Mouse (Mus musculus) MEL (cell line): ENCODE data around the gene Psmd9. TPM values are rescaled to one million over a fixed set of nuclear protein-coding genes. Genes with fewer than 3 reads are reported as not detected.

Source experiments
- DNase-seq: peaks from one replicate; pipeline ENCODE4 v3.0.0; 2011; ENCODE audit warnings: low read depth, low spot score
- H3K27ac ChIP-seq: 2 replicates; pipeline ENCODE4 v1.5.1; 2012; ENCODE audit warnings: low read depth, mild to moderate bottlenecking, control low read depth, low read length, moderate library complexity; ENCODE audit not compliant: control insufficient read depth
- H3K27me3 ChIP-seq, 2 experiments: fragments of 150-350 bp in 1 of 2; sonication (generic) in 1 of 2; 2 replicates each; pipeline ENCODE4 v1.6.1; 2012; ENCODE audit warnings: low read length in 2 of 2, mild to moderate bottlenecking in 2 of 2, improper control_type of control experiment in 1 of 2, moderate library complexity in 1 of 2; ENCODE audit not compliant: insufficient read depth in 2 of 2, control insufficient read depth in 1 of 2
- H3K36me3 ChIP-seq, 2 experiments: 2 replicates each; pipeline ENCODE4 v1.6.1; 2012 to 2014; ENCODE audit warnings: low read length in 2 of 2, improper control_type of control experiment in 1 of 2, inconsistent platforms in 1 of 2, mild to moderate bottlenecking in 1 of 2; ENCODE audit not compliant: insufficient read depth in 2 of 2, control insufficient read depth in 1 of 2
- H3K4me1 ChIP-seq, 2 experiments: fragments of 150-350 bp in 1 of 2; sonication (generic) in 1 of 2; 2 replicates each; pipeline ENCODE4 v1.6.1; 2012; ENCODE audit warnings: low read length in 2 of 2, improper control_type of control experiment in 1 of 2, mild to moderate bottlenecking in 1 of 2; ENCODE audit not compliant: insufficient read depth in 2 of 2, control insufficient read depth in 1 of 2
- H3K4me3 ChIP-seq, 2 experiments: fragments of 150-350 bp in 1 of 2; sonication (generic) in 1 of 2; 2 replicates each; pipeline ENCODE4 v1.5.1; 2012; ENCODE audit warnings: low read depth in 2 of 2, low read length in 2 of 2, mild to moderate bottlenecking in 2 of 2, moderate library complexity in 2 of 2, control low read depth in 1 of 2, improper control_type of control experiment in 1 of 2; ENCODE audit not compliant: control insufficient read depth in 1 of 2, insufficient read depth in 1 of 2
- H3K79me2 ChIP-seq: 2 replicates; pipeline ENCODE4 v1.6.1; 2012; ENCODE audit warnings: mild to moderate bottlenecking, low read length, moderate library complexity; ENCODE audit not compliant: control insufficient read depth, poor library complexity, insufficient read depth
- H3K9ac ChIP-seq: 2 replicates; pipeline ENCODE4 v1.6.1; 2012; ENCODE audit warnings: low read depth, mild to moderate bottlenecking, control low read depth, low read length, moderate library complexity; ENCODE audit not compliant: control insufficient read depth, poor library complexity, severe bottlenecking
- H3K9me3 ChIP-seq: fragments of 150-350 bp; sonication (generic); replicated peaks from 2 replicates; pipeline ENCODE4 v1.6.1; 2012; ENCODE audit warnings: mild to moderate bottlenecking, low read length, improper control_type of control experiment, moderate library complexity; ENCODE audit not compliant: insufficient read depth
- CHD2 ChIP-seq: IDR thresholded peaks from 2 replicates; pipeline ENCODE4 v1.6.1; 2011; ENCODE audit warnings: low read length, improper control_type of control experiment
- CTCF ChIP-seq, 3 experiments: IDR thresholded peaks in 2 of 3; conservative IDR thresholded peaks in 1 of 3; 2 replicates each; pipeline ENCODE4 v1.5.1; 2011 to 2012; ENCODE audit warnings: low read length in 3 of 3, low read depth in 2 of 3, mild to moderate bottlenecking in 2 of 3, improper control_type of control experiment in 1 of 3, inconsistent platforms in 1 of 3, mixed read lengths in 1 of 3, moderate library complexity in 1 of 3; ENCODE audit not compliant: control insufficient read depth in 1 of 3, insufficient read depth in 1 of 3, poor library complexity in 1 of 3, severe bottlenecking in 1 of 3
- GATA1 ChIP-seq: IDR thresholded peaks from 2 replicates; pipeline ENCODE4 v1.6.1; 2011; ENCODE audit warnings: low read depth, low read length, improper control_type of control experiment
- HCFC1 ChIP-seq: IDR thresholded peaks from 2 replicates; pipeline ENCODE4 v1.6.1; 2012; ENCODE audit warnings: low read depth, mild to moderate bottlenecking, inconsistent platforms, low read length, improper control_type of control experiment, moderate library complexity
- JUND ChIP-seq: IDR thresholded peaks from 2 replicates; pipeline ENCODE4 v1.6.1; 2011; ENCODE audit warnings: low read depth, mild to moderate bottlenecking, improper control_type of control experiment, low read length
- KAT2A ChIP-seq: conservative IDR thresholded peaks from 2 replicates; pipeline ENCODE4 v1.6.1; 2012; ENCODE audit warnings: low read depth, low read length, improper control_type of control experiment, inconsistent platforms
- MAZ ChIP-seq: IDR thresholded peaks from 2 replicates; pipeline ENCODE4 v1.6.1; 2012; ENCODE audit warnings: low read depth, mild to moderate bottlenecking, inconsistent platforms, low read length, improper control_type of control experiment
- MXI1 ChIP-seq: IDR thresholded peaks from 2 replicates; pipeline ENCODE4 v1.6.1; 2011; ENCODE audit warnings: mild to moderate bottlenecking, low read depth, low read length, improper control_type of control experiment
- RAD21 ChIP-seq: IDR thresholded peaks from 2 replicates; pipeline ENCODE4 v1.6.1; 2011; ENCODE audit warnings: mild to moderate bottlenecking, low read depth, low read length, improper control_type of control experiment
- SIN3A ChIP-seq: IDR thresholded peaks from 2 replicates; pipeline ENCODE4 v1.6.1; 2012; ENCODE audit warnings: low read length, improper control_type of control experiment, inconsistent platforms
- SMC3 ChIP-seq: IDR thresholded peaks from 2 replicates; pipeline ENCODE4 v1.6.1; 2011; ENCODE audit warnings: low read depth, low read length, improper control_type of control experiment
- TBP ChIP-seq: IDR thresholded peaks from 2 replicates; pipeline ENCODE4 v1.8.0; 2011; ENCODE audit warnings: low read depth, low read length, improper control_type of control experiment
- TCF12 ChIP-seq: IDR thresholded peaks from 2 replicates; pipeline ENCODE4 v1.6.1; 2014; ENCODE audit warnings: low read depth, mild to moderate bottlenecking, inconsistent platforms, low read length, improper control_type of control experiment, moderate library complexity
- USF1 ChIP-seq: IDR thresholded peaks from 2 replicates; pipeline ENCODE4 v1.6.1; 2014; ENCODE audit warnings: low read depth, mild to moderate bottlenecking, inconsistent platforms, low read length, improper control_type of control experiment, moderate library complexity
- ZC3H11A ChIP-seq: IDR thresholded peaks from 2 replicates; pipeline ENCODE4 v1.6.1; 2012; ENCODE audit warnings: low read depth, mild to moderate bottlenecking, inconsistent platforms, low read length, improper control_type of control experiment
- ZMIZ1 ChIP-seq: IDR thresholded peaks from 2 replicates; pipeline ENCODE4 v1.6.1; 2012; ENCODE audit warnings: low read depth, mild to moderate bottlenecking, inconsistent platforms, low read length, improper control_type of control experiment, moderate library complexity
- polyA plus RNA-seq, 2 experiments: library from polyadenylated mRNA; stranded (reverse) in 1 of 2; unstranded in 1 of 2; fragments of >175 nt in 1 of 2; fragments of >200 nt in 1 of 2; gene quantifications; 2 replicates each; pipeline versions ENCODE4 v1.2.1 to v1.2.4; 2012; ENCODE audit warnings: low replicate concordance in 2 of 2, low read depth in 1 of 2; ENCODE audit not compliant: insufficient read length in 2 of 2, insufficient read depth in 1 of 2, missing spikeins in 1 of 2
- total RNA-seq: library from RNA; depleted of rRNA; stranded (reverse); fragments of 300-350 nt; gene quantifications from 2 replicates; pipeline ENCODE4 v1.2.3, GENCODE M21; 2012

The Psmd9 gene
- total and polyA plus RNA-seq, 3 experiments, result 32.0 to 54.6 TPM; not detected in 1

DNA sequence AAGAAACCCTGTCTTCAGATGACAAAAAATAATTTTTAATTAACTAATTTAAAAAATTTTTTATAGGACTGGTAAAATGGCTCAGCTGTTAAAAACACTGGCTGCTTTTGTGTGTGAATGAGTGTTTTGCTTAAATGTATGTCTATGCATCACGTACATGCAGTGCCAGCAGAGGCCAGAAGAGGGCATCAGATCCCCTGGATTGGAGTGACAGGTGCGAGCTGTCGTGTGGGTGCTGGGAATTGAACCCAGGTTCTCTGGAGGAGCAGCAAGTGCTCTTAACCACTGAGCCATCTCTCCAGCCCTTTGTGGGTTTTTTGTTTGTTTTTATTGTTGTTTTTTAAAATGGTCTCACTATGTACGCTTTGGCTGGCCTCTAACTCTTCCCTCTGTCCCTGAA lies 47.0 kb upstream of the Psmd9 start:
- Histone ChIP-seq H3K36me3 (peaks cover 0 to 19% of the 10 kb centered on the region in 2 experiments; a peak in 2 of 4 replicates), H3K79me2 (no peaks in the 10 kb centered on the region), H3K4me3 (no peak overlapping the region), H3K9me3 (no peaks in the 10 kb centered on the region), H3K9ac (no peak overlapping the region), H3K4me1 (peaks cover 10 to 21% of the 10 kb centered on the region in 2 experiments), H3K27ac (no peak overlapping the region), H3K27me3 (no peaks in the 10 kb centered on the region)
- DNase-seq, result peak; percentile 65
- TF ChIP-seq SIN3A (peak; percentile 30; the same call in 1 of the 2 replicates), CTCF (IDR thresholded peaks at IDR 0.05 in 2 of 3, conservative IDR thresholded peaks at IDR 0.05 in 1 of 3; ENCODE audit: control insufficient read depth in 1 of 3, insufficient read depth in 1 of 3, low read depth in 2 of 3, low read length in 3 of 3, poor library complexity in 1 of 3, severe bottlenecking in 1 of 3) (peak; percentile 62 to 78 (median 70)), HCFC1 (no peak), GATA1 (no peak), RAD21 (peak; percentile 64), ZC3H11A (peak; percentile 67), USF1 (no peak), SMC3 (peak; percentile 74), CHD2 (no peak)

DNA sequence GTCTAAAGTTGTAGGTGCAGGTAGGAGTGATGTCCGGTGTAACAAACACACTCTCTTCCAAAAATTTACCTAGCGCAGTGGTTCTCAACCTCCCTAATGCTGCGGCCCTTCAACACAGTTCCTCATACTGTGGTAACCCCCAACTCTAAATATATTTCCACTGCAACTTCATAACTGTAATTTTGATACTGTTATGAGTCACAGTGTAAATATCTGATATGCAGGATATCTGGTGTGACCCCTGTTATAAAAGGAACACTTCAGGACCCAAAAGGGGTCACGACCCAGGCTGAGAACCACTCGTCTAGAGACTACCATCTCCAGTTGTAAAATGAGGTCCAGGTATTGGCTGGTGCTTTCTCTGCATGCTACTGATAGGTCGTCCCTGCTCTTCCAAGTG lies 44.1 kb upstream of the Psmd9 start:
- H3K36me3 ChIP-seq, result peaks cover 0 to 37% of the 10 kb centered on the region in 2 experiments; a peak in 2 of 4 replicates
- no peaks in the 10 kb centered on the region for H3K9me3 ChIP-seq
- TF ChIP-seq MAZ (no peak), TCF12 (no peak), RAD21 (no peak), TBP (no peak), ZMIZ1 (no peak), KAT2A (no peak), MXI1 (no peak), JUND (no peak)
- H3K79me2 ChIP-seq, result no peaks in the 10 kb centered on the region
- no peak overlapping the region for H3K9ac ChIP-seq
- H3K27me3 ChIP-seq, result no peaks in the 10 kb centered on the region
- peaks cover 17 to 48% of the 10 kb centered on the region in 2 experiments for H3K4me1 ChIP-seq
- no peak overlapping the region for H3K4me3 ChIP-seq
- H3K27ac ChIP-seq, result no peak overlapping the region
- peak; percentile 24 for DNase-seq
